Mouse (Mus musculus) myocyte (in vitro differentiated cells): ENCODE measurements around the gene Bach2.

Source experiments
- E2F4 ChIP-seq: IDR thresholded peaks from one replicate; pipeline ENCODE4 v1.6.1; 2011; ENCODE audit warnings: mild to moderate bottlenecking, control low read depth, moderate library complexity; ENCODE audit not compliant: insufficient read depth
- MAX ChIP-seq: IDR thresholded peaks from one replicate; pipeline ENCODE4 v1.6.1; 2011; ENCODE audit warnings: low read depth, mild to moderate bottlenecking, control low read depth
- MYOD1 ChIP-seq, 3 experiments: IDR thresholded peaks; one replicate each; pipeline ENCODE4 v1.6.1; 2011; ENCODE audit warnings: control low read depth in 2 of 3, low read depth in 2 of 3, mild to moderate bottlenecking in 2 of 3, moderate library complexity in 1 of 3; ENCODE audit not compliant: insufficient read length in 2 of 3, control insufficient read depth in 1 of 3
- POLR2AphosphoS2 ChIP-seq: IDR thresholded peaks from one replicate; pipeline ENCODE4 v1.6.1; 2011; ENCODE audit warnings: low read depth, control low read depth; ENCODE audit not compliant: insufficient read length
- TCF12 ChIP-seq: IDR thresholded peaks from one replicate; pipeline ENCODE4 v1.6.1; 2011; ENCODE audit warnings: mild to moderate bottlenecking, control low read depth; ENCODE audit not compliant: poor library complexity, insufficient read depth, severe bottlenecking

GRCm38 (mm10) chr4:32338451-32338850, 99.8 kb downstream of the Bach2 start:
- TF ChIP-seq MYOD1 (IDR thresholded peaks at IDR 0.05; ENCODE audit: control insufficient read depth in 1 of 3, insufficient read length in 2 of 3, low read depth in 2 of 3) = no peak
- no peak for TF ChIP-seq TCF12
- no peak for TF ChIP-seq POLR2AphosphoS2
- TF ChIP-seq E2F4 = no peak
- TF ChIP-seq MAX = no peak
